Mouse (Mus musculus): ENCODE data around the gene Bach2. TPM values are rescaled to one million over a fixed set of nuclear protein-coding genes. Genes with fewer than 3 reads are reported as not detected.
A peak's percentile ranks its signal among the peaks of the same experiment; 100 is the strongest.

Bach2 gene
- total and polyA plus RNA-seq, 2 experiments from 2014 or later = 2.1 to 2.4 TPM

DNA sequence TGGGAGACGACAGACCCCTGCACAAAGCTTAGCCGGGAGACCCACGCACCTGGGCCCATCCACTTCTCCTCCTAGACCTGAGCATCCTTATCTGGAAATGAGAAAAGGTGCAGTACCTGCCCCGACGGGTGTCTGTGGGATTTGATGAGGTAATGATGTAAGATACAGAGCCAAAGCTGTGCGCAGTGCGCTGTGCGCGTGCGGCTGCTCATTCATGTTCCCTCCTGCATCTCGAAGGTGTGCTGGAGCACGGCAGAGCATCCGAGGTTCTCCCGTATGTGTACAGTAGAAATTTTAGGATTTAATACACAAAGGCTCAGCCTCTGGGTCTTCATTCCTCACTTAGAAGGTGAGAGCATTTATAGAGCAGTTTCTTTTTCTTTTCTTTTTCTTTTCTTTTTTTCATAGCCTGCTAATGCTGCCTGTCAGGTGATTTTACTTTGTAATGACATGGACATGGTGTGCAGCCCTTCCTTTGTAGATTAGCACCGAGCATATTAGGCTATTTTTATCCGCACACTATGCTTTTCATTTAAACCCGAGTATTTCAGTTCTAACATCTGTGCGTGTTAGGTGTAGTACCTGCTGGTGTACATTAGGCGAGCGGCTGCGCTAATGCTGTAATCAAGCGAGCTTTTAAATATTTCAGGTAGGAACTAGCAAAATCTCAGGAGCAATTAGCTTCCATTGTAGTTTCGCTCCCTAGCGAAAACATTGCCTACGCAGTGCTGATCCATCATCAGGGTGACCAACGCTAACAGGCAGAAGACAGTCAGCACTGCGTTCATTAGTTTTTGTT lies 188.4 kb downstream of the Bach2 start:
- 83% methylated on average over 27 of the region's 27 CpGs for WGBS
- peaks cover 8% of the 10 kb centered on the region; the same call in 1 of the 2 replicates for H3K4me1 ChIP-seq (ENCODE audit: control insufficient read depth, insufficient read depth)
- no peak for ATAC-seq (ENCODE audit: insufficient read depth, low read depth)

DNA sequence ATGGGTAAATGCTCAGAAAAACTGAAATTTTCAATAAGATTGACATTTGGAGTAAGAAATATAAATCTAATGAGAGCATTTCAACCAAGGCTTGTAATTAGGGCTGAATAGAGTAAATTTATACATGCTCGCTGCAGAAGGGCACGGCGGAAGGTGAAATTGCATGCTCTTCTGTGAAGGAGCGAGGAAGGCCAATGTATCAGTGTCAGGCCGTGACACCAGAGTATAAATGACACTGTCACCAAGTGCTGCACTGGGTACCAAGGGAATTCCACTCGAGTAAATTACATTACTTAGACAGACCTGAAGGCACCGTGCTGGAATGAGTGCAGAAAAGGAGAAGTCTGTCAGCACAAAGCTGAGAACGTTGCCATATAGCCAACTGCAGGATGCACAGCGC lies 190.1 kb downstream of the Bach2 start:
- H3K4me3 ChIP-seq (ENCODE audit: low read depth, low read length) = no peak overlapping the region
- no peak overlapping the region for H3K27ac ChIP-seq (ENCODE audit: low read depth)
- H3K4me2 ChIP-seq (ENCODE audit: low read depth, low read length) = no peak overlapping the region
- H3K27me3 ChIP-seq (ENCODE audit: control insufficient read depth, insufficient read depth, low read length) = no peaks in the 10 kb centered on the region
- WGBS = 87% methylated on average over 9 of the region's 9 CpGs
- DNase-seq (ENCODE audit: low spot score) = no peak
- peaks cover 12% of the 10 kb centered on the region for H3K4me1 ChIP-seq (ENCODE audit: control insufficient read depth, insufficient read depth)
- no peak for ATAC-seq (ENCODE audit: insufficient read depth, low read depth)
- no peak overlapping the region for H3K9ac ChIP-seq (replicated peaks; ENCODE audit: low read depth, low read length)
- H3K36me3 ChIP-seq (replicated peaks; ENCODE audit: control insufficient read depth, insufficient read depth, low read length) = no peaks in the 10 kb centered on the region
- TF ChIP-seq CTCF (IDR thresholded peaks at IDR 0.05; ENCODE audit: low read depth) = no peak
- TF ChIP-seq EP300 (IDR thresholded peaks at IDR 0.05; ENCODE audit: low read depth) = no peak
- H3K9me3 ChIP-seq (replicated peaks; ENCODE audit: control insufficient read depth, low read length) = no peaks in the 10 kb centered on the region

More for the DNA sequence above, 188.4 kb downstream of the Bach2 start:
- H3K4me2 ChIP-seq (ENCODE audit: low read depth, low read length) = no peak overlapping the region
- H3K27ac ChIP-seq (ENCODE audit: low read depth) = no peak overlapping the region
- no peaks in the 10 kb centered on the region for H3K9me3 ChIP-seq (replicated peaks; ENCODE audit: control insufficient read depth, low read length)
- H3K4me3 ChIP-seq (ENCODE audit: low read depth, low read length) = no peak overlapping the region
- TF ChIP-seq EP300 (IDR thresholded peaks at IDR 0.05; ENCODE audit: low read depth) (no peak), CTCF (IDR thresholded peaks at IDR 0.05; ENCODE audit: low read depth) (no peak)
- H3K9ac ChIP-seq (replicated peaks; ENCODE audit: low read depth, low read length) = no peak overlapping the region
- no peak for DNase-seq (ENCODE audit: low spot score)
- H3K36me3 ChIP-seq (replicated peaks; ENCODE audit: control insufficient read depth, insufficient read depth, low read length) = no peaks in the 10 kb centered on the region
- H3K27me3 ChIP-seq (ENCODE audit: control insufficient read depth, insufficient read depth, low read length) = no peaks in the 10 kb centered on the region

DNA sequence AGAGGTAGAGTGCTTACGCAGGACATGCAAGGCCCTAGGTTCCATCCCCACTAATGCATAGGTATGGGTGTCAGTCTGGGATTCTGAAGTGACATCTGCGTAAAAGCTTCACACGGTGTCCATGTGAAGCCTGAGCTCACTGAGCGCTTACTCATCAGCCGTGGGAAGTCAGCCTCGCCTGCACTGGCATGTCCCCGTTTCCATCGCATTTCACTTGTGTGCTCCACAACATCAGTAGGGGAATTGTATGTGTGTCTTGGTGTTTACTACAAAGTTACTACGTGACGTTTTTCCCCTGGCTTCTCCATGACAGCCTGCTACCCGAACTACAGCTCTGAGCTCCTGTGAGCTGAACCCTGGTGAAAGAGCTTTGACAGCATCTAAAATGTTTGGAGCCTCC lies 191.5 kb downstream of the Bach2 start:
- peaks cover 12% of the 10 kb centered on the region for H3K4me1 ChIP-seq (ENCODE audit: control insufficient read depth, insufficient read depth)
- no peaks in the 10 kb centered on the region for H3K36me3 ChIP-seq (replicated peaks; ENCODE audit: control insufficient read depth, insufficient read depth, low read length)
- peak overlapping the region; percentile 52; the same call in 1 of the 2 replicates for H3K4me2 ChIP-seq (ENCODE audit: low read depth, low read length)
- ATAC-seq (ENCODE audit: insufficient read depth, low read depth) (no peak), DNase-seq (ENCODE audit: low spot score) (no peak)
- H3K27me3 ChIP-seq (ENCODE audit: control insufficient read depth, insufficient read depth, low read length) = no peaks in the 10 kb centered on the region
- 76% methylated on average over 11 of the region's 11 CpGs for WGBS
- TF ChIP-seq CTCF (IDR thresholded peaks at IDR 0.05; ENCODE audit: low read depth) (no peak), EP300 (IDR thresholded peaks at IDR 0.05; ENCODE audit: low read depth) (no peak)
- no peak overlapping the region for H3K27ac ChIP-seq (ENCODE audit: low read depth)
- no peak overlapping the region; the same call in 1 of the 2 replicates for H3K4me3 ChIP-seq (ENCODE audit: low read depth, low read length)
- no peak overlapping the region for H3K9ac ChIP-seq (replicated peaks; ENCODE audit: low read depth, low read length)
- no peaks in the 10 kb centered on the region for H3K9me3 ChIP-seq (replicated peaks; ENCODE audit: control insufficient read depth, low read length)

DNA sequence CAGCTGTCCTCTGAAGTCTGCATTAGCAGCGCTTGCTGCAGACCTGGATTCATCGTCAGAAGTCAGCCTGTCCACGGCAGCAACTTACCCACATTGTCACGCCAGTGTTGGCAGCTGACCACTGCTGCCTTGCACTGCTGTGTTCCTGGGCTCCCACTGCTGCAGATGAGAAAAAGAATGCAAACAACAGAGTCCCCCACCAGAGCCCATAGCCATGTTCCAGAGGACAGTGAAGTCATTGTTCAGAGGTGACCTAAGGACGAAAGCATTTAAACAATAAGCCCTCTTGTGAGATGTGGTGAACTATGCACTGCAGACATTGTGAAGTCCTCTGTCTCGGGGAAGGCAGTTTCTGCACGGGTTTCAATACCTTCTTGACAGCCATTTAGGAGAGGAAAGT lies 192.4 kb downstream of the Bach2 start:
- DNase-seq (ENCODE audit: low spot score) (peak; percentile 64), ATAC-seq (ENCODE audit: insufficient read depth, low read depth) (peak; percentile 80)
- no peaks in the 10 kb centered on the region for H3K36me3 ChIP-seq (replicated peaks; ENCODE audit: control insufficient read depth, insufficient read depth, low read length)
- TF ChIP-seq CTCF (IDR thresholded peaks at IDR 0.05; ENCODE audit: low read depth) (no peak), EP300 (IDR thresholded peaks at IDR 0.05; ENCODE audit: low read depth) (no peak)
- 17% methylated on average over 7 of the region's 7 CpGs for WGBS
- H3K27me3 ChIP-seq (ENCODE audit: control insufficient read depth, insufficient read depth, low read length) = no peaks in the 10 kb centered on the region
- peak overlapping the region; percentile 23 for H3K4me3 ChIP-seq (ENCODE audit: low read depth, low read length)
- no peaks in the 10 kb centered on the region for H3K9me3 ChIP-seq (replicated peaks; ENCODE audit: control insufficient read depth, low read length)
- H3K4me1 ChIP-seq (ENCODE audit: control insufficient read depth, insufficient read depth) = peaks cover 12% of the 10 kb centered on the region
- H3K27ac ChIP-seq (ENCODE audit: low read depth) = peak overlapping the region; percentile 23; the same call in 1 of the 2 replicates
- peak overlapping the region; percentile 22; the same call in 1 of the 2 replicates for H3K9ac ChIP-seq (replicated peaks; ENCODE audit: low read depth, low read length)
- peak overlapping the region; percentile 52 for H3K4me2 ChIP-seq (ENCODE audit: low read depth, low read length)

DNA sequence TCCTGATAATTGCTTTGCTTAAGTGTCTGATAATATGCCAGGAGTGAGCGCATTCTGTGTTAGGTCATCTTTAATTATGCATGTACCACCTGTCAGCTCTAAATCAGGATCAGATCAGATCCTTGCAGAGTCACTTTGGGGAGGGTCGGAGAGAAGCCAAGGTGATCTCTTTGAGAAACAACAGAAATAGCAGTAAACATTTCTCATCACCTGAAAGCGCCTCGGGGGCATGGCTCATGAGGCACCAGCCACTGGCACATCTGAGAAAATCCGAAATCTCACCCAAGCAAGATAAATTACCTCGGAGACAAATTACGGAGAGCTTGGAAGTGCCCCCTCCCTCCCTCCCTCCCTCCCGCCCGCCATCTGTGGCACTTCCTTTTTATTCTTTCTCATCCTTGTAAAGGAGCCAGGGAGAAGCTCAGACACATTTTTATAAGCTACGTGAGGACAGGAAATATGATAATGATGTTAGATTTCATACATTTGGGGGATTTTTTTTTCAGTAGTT lies 193.7 kb downstream of the Bach2 start:
- WGBS = 49% methylated on average over 10 of the region's 10 CpGs
- ATAC-seq (ENCODE audit: insufficient read depth, low read depth) (no peak), DNase-seq (ENCODE audit: low spot score) (no peak)
- TF ChIP-seq CTCF (IDR thresholded peaks at IDR 0.05; ENCODE audit: low read depth) = no peak
- no peak for TF ChIP-seq EP300 (IDR thresholded peaks at IDR 0.05; ENCODE audit: low read depth)
- Histone ChIP-seq H3K4me2 (ENCODE audit: low read depth, low read length) (no peak overlapping the region), H3K4me3 (ENCODE audit: low read depth, low read length) (no peak overlapping the region), H3K27me3 (ENCODE audit: control insufficient read depth, insufficient read depth, low read length) (no peaks in the 10 kb centered on the region), H3K4me1 (ENCODE audit: control insufficient read depth, insufficient read depth) (peaks cover 12% of the 10 kb centered on the region), H3K27ac (ENCODE audit: low read depth) (no peak overlapping the region), H3K9ac (replicated peaks; ENCODE audit: low read depth, low read length) (no peak overlapping the region), H3K9me3 (replicated peaks; ENCODE audit: control insufficient read depth, low read length) (no peaks in the 10 kb centered on the region), H3K36me3 (replicated peaks; ENCODE audit: control insufficient read depth, insufficient read depth, low read length) (no peaks in the 10 kb centered on the region)

Measured in heart, postnatal 0 days (tissue).